Mouse (Mus musculus): Measurements from ENCODE around the gene Nfia. TPM values are rescaled to one million over a fixed set of nuclear protein-coding genes. Genes with fewer than 3 reads are reported as not detected.

Gene Nfia
- 14.4 and 19.6 TPM in 2 replicates for polyA plus RNA-seq (2016; fragmentation: Nextera tagmentation; extraction: Ambion mirVana)

DNA sequence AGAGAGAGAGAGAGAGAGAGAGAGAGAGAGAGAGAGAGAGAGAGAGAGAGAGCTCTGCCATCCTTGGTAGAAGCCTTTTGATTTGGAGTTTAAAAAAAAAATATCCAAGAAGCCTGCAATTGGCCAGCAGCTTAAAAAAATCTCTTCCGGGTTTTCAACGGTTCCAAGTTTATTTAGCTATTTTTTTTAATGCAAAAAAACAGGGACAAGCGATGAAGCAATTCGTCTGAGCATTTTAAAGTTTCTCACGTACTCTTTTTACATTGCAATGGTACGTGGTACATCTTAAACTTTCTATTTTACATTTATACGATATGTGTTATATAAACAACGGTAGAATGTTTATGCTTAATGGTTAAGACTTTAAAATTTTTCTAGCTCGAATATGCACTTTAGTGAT, at the start of gene Nfia:
Nfia (plus strand) TSS at position 94 of the 400 bp plus-strand sequence.
- Histone ChIP-seq H3K27me3 (ENCODE audit: insufficient read depth, poor library complexity, severe bottlenecking) (no peaks in the 10 kb centered on the region), H3K27ac (peak within 1 kb of the TSS; percentile 90), H3K9me3 (no peaks in the 10 kb centered on the region), H3K4me3 (peak within 1 kb of the TSS; percentile 61), H3K36me3 (no peaks in the 10 kb centered on the region), H3K4me1 (peaks cover 26% of the 10 kb centered on the region)
- DNase-seq (ENCODE audit: low spot score) = no peak
- under 1% methylated on average over 9 of the region's 9 CpGs for WGBS

DNA sequence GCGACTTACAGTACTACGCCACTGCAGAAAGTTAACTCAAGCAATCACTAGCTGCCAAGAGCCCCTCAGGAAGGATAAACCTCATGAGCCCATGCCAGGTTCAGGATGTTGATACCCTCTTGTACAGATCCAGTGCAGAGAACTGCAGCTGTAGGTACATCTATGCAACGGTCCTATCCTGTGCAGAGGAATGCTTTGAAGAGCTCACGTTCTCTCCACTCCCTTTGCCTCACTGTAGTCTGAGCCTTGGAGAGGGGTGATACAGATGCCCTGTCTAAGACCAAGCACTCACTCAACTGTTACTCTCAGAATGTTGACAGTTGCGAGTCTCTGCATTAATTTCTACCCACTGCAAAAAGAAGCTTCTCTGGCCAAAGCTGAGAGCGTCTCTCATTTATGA, 49.2 kb upstream of the Nfia start:
- H3K9me3 ChIP-seq = no peaks in the 10 kb centered on the region
- 83% methylated on average over 6 of the region's 6 CpGs for WGBS

DNA sequence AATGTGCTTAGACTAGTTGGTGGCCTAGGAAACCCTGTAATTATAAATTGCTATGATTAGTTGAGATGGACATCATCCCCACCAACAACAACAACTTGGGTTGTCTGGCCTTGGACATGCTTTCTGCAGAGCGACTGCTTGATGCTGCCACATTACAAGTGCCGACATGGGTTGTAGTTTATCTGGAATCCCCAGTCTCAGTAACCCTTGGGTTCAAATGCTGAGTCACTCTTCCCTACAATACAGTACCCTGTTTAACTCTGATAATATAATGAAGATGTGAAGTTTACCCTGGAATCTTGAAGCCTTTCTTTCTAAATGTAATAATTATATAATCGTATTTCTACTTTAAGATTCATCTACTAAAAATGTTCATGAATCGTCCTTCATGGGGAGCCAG, 44.0 kb upstream of the Nfia start:
- Histone ChIP-seq H3K4me3 (no peak overlapping the region), H3K36me3 (no peaks in the 10 kb centered on the region), H3K4me1 (no peaks in the 10 kb centered on the region), H3K27ac (no peak overlapping the region), H3K9me3 (no peaks in the 10 kb centered on the region), H3K27me3 (ENCODE audit: insufficient read depth, poor library complexity, severe bottlenecking) (no peaks in the 10 kb centered on the region)
- 84% methylated on average over 4 of the region's 4 CpGs for WGBS
- DNase-seq (ENCODE audit: low spot score) = no peak

More for the DNA sequence above, 49.2 kb upstream of the Nfia start:
- Histone ChIP-seq H3K4me3 (no peak overlapping the region), H3K36me3 (no peaks in the 10 kb centered on the region), H3K4me1 (no peaks in the 10 kb centered on the region), H3K27me3 (ENCODE audit: insufficient read depth, poor library complexity, severe bottlenecking) (no peaks in the 10 kb centered on the region), H3K27ac (no peak overlapping the region)
- peak; percentile 46 for DNase-seq (ENCODE audit: low spot score)

DNA sequence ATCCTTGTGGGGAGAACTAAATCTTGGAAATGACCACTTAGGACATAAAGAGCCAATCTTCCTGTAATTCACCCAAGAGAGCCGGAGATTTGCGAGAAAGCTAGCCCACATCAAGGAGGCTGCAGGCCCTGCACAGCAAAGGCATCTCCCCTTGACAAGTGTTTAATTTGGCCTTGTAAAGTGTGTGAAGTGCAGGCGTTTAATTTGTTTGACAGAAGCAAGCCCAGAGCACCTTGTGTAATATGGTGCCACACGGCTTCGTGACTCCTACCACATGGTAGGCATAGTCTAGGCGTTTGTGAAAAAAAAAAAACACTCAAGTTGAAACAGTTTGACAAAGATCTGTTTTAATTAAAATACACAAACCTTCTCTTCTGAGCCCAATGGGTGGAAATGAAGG, 42.5 kb upstream of the Nfia start:
- Histone ChIP-seq H3K4me3 (no peak overlapping the region), H3K27ac (no peak overlapping the region), H3K36me3 (no peaks in the 10 kb centered on the region), H3K27me3 (ENCODE audit: insufficient read depth, poor library complexity, severe bottlenecking) (no peaks in the 10 kb centered on the region), H3K4me1 (no peaks in the 10 kb centered on the region), H3K9me3 (no peaks in the 10 kb centered on the region)
- DNase-seq (ENCODE audit: low spot score) = peak; percentile 31
- WGBS = 80% methylated on average over 6 of the region's 6 CpGs

DNA sequence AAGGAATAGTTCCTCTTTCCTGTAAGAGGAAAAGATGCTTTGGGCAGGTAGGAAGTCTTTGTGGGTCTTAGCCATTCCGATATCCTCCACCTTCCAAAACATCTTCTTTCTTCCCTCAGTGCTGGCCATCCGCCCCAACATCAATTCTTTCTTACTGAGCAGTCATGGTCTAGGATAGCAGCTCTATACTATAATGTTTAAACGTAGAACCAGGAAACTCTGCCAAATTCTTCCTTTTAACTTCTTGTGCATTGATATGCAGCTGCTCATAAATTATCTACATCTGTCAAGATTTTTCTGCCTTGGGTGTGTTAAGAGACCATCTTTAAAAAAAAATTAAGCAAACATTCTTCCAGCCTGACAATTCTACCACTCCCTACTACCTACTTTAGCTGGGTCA, 42.1 kb upstream of the Nfia start:
- Histone ChIP-seq H3K27ac (no peak overlapping the region), H3K36me3 (no peaks in the 10 kb centered on the region), H3K9me3 (no peaks in the 10 kb centered on the region), H3K27me3 (ENCODE audit: insufficient read depth, poor library complexity, severe bottlenecking) (no peaks in the 10 kb centered on the region), H3K4me1 (no peaks in the 10 kb centered on the region), H3K4me3 (no peak overlapping the region)
- no peak for DNase-seq (ENCODE audit: low spot score)
- WGBS = 91% methylated on average over 3 of the region's 3 CpGs

DNA sequence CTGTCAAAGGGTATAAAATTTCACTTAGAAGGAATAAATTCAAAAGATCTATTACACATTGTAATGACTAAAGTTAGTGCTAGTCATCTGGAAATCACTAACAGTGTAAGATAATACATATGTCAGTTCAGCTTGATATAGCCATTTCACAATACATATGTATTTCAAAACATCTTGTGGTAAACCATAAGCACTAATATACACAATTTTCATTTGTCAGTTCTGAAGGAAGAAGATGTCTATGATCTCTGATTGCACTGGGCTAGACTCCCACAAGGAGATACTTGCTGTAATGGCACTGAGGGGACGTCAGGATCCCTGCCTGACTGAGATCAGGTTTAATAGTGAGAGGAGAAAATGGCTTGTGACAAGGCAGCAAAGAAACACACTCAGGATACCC, 39.1 kb upstream of the Nfia start:
- DNase-seq (ENCODE audit: low spot score) = no peak
- H3K36me3 ChIP-seq = no peaks in the 10 kb centered on the region
- H3K4me1 ChIP-seq = no peaks in the 10 kb centered on the region
- whole genome bisulfite sequencing = 40% methylated on average over 1 of the region's 1 CpGs
- no peaks in the 10 kb centered on the region for H3K27me3 ChIP-seq (ENCODE audit: insufficient read depth, poor library complexity, severe bottlenecking)
- no peaks in the 10 kb centered on the region for H3K9me3 ChIP-seq
- H3K4me3 ChIP-seq = no peak overlapping the region
- H3K27ac ChIP-seq = no peak overlapping the region

DNA sequence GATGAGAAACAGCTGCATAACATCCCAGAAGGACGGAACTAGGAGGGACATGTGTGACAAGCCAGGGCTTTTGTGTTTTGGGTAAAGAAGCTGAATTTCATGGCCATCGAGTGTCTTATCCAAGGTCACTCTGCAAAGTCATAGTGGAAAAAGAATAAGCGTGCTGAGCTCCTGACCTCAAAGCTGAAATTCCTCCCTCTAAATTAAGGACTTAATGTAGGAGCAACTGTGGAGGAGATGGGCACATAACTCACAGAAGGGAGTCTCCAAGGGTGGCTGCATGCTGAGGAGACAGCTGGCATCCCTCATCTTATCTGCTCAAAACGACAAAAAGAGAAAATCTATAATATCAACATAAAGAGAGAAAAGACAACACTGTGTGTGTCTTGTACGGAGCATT, 28.6 kb upstream of the Nfia start:
- H3K27ac ChIP-seq = no peak overlapping the region
- peaks cover 1% of the 10 kb centered on the region for H3K27me3 ChIP-seq (ENCODE audit: insufficient read depth, poor library complexity, severe bottlenecking)
- no peak for DNase-seq (ENCODE audit: low spot score)
- WGBS = 64% methylated on average over 5 of the region's 5 CpGs
- H3K4me1 ChIP-seq = peaks cover 10% of the 10 kb centered on the region; the same call in 1 of the 2 replicates
- no peaks in the 10 kb centered on the region for H3K36me3 ChIP-seq
- H3K9me3 ChIP-seq = no peaks in the 10 kb centered on the region
- no peak overlapping the region for H3K4me3 ChIP-seq

DNA sequence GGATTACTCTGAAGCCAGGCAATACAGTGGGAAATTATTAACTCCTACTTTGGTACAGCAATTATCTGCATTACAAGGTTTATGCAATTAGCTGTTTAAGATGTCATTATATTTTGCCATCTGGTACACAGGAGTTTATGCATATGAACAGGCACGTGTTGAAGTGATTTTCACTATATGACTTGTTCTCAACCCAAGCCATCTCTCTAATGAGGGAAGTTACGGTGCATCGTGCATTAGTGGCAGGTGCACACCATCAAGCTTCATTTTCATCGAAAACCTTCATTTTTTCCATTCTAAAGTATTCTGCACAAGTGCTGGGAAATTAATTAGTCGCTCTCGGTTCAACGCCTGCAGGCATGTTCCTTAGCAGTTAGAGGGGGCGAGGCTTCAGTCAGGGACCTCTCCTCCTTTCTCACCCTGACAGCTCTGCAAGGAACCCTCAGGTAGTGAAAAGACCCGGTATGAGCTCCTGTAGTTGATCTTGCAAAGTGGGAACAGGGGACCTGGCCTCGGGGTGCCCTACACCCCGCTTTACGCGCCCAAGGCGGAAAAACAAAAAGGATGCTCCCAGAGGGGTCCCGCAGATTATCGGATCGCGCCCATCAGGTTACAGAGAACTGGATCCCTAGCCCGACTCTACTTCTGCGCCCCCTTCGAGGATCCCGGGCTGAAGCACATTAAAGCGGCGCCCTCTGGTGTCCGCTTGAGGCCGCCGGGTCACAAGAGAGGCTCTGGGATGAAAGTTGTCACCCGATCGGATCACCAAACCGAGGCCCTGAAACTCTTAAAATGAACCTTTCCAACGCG, 27.0 kb upstream of the Nfia start:
- H3K36me3 ChIP-seq = no peaks in the 10 kb centered on the region
- peaks cover 10% of the 10 kb centered on the region; the same call in 1 of the 2 replicates for H3K4me1 ChIP-seq
- H3K27me3 ChIP-seq (ENCODE audit: insufficient read depth, poor library complexity, severe bottlenecking) = peaks cover 13% of the 10 kb centered on the region
- H3K9me3 ChIP-seq = no peaks in the 10 kb centered on the region
- H3K4me3 ChIP-seq = peak overlapping the region; percentile 62
- peak; percentile 83 for DNase-seq (ENCODE audit: low spot score)
- peak overlapping the region; percentile 75 for H3K27ac ChIP-seq
- 9% methylated on average over 32 of the region's 32 CpGs for WGBS

DNA sequence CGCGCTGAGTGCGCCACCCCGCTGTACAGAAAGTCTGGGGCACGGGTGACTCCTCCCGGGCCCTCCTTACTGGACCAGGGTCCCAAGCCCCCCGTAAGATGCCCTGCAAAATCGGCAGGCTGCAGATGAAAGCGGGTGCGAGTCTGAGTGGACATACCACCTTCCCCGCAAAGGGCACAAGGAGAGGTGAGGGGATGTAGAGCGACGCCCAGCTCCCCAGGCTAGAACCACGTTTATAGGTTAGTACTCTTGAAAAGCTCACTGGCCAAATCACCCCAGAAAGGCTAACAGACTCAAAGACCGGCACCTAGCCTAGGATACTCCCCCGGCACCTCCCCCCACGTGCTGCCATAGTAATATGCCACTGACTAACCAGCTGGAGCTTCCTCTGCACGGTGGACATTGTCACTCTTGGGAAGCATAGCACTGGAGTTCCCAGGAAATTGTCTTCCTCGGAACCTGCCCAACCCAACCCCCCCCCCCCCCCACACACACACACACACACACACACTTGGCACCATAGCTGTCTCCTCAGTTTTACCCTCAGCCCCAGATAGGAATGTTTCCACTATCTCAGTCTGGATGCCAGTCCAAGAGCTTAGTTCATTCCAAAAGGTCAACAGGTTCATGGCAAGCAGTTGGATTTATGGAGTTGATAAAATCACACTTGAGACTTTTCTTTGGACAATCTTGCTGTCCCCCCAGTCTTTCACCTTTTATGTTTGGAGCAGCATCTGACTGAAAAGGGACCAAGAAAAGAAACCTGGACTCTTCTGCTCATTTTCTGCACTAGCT, 26.2 kb upstream of the Nfia start:
- WGBS = 6% methylated on average over 19 of the region's 19 CpGs
- peak overlapping the region; percentile 62 for H3K4me3 ChIP-seq
- H3K36me3 ChIP-seq = no peaks in the 10 kb centered on the region
- H3K27me3 ChIP-seq (ENCODE audit: insufficient read depth, poor library complexity, severe bottlenecking) = peaks cover 13% of the 10 kb centered on the region
- no peak for DNase-seq (ENCODE audit: low spot score)
- peak overlapping the region; percentile 75 for H3K27ac ChIP-seq
- H3K9me3 ChIP-seq = no peaks in the 10 kb centered on the region
- peaks cover 16% of the 10 kb centered on the region for H3K4me1 ChIP-seq

DNA sequence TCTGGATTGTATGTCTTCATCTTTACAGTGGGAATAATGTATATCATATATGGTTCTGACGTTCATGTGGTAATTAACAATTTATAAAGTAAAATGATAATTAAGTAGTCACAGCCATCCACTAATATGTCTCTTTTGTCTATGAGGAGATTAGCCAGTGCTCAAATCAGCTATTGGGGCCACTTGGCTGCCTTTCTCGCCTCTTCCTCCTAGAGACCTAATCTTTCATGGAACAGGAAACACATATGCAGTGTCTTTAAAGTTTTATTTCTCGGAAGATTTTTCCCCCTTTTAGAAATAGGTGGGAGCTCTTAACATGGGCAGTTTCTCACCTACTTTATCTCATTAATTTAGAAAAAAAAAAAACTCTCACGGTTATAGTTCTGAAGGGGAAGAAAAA, 22.1 kb upstream of the Nfia start:
- no peak for DNase-seq (ENCODE audit: low spot score)
- H3K27ac ChIP-seq = no peak overlapping the region
- peaks cover 28% of the 10 kb centered on the region for H3K4me1 ChIP-seq
- 34% methylated on average over 4 of the region's 4 CpGs for WGBS
- peaks cover 43% of the 10 kb centered on the region for H3K27me3 ChIP-seq (ENCODE audit: insufficient read depth, poor library complexity, severe bottlenecking)
- H3K9me3 ChIP-seq = no peaks in the 10 kb centered on the region
- H3K36me3 ChIP-seq = no peaks in the 10 kb centered on the region
- no peak overlapping the region for H3K4me3 ChIP-seq

DNA sequence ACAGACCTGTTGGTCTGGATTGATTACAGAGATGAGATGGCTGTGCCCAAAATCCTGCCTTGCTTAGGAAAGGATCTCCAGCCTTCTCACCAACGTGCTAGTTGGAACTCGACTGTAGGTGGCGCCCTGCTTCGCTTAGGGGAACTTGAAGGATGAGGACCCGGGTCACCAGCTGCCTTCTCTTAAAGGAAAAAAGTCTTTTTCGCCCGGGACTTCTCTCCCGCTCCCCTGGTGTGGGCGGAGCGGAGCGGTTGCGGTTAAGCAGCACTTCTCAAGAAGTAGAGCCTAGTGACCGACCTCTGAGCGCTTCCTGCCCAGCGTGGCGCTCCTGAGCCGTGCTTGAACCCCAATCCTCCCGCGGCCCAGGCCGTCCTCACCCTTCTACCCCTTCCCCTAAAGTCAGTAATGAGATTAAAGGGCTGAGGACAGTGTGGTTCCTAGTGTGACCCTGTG, 21.5 kb upstream of the Nfia start:
- peak; percentile 92 for DNase-seq (ENCODE audit: low spot score)
- Histone ChIP-seq H3K4me1 (peaks cover 24% of the 10 kb centered on the region), H3K27me3 (ENCODE audit: insufficient read depth, poor library complexity, severe bottlenecking) (peaks cover 49% of the 10 kb centered on the region), H3K9me3 (no peaks in the 10 kb centered on the region), H3K4me3 (peak overlapping the region; percentile 67), H3K27ac (peak overlapping the region; percentile 90), H3K36me3 (no peaks in the 10 kb centered on the region)
- WGBS = under 1% methylated on average over 20 of the region's 20 CpGs

DNA sequence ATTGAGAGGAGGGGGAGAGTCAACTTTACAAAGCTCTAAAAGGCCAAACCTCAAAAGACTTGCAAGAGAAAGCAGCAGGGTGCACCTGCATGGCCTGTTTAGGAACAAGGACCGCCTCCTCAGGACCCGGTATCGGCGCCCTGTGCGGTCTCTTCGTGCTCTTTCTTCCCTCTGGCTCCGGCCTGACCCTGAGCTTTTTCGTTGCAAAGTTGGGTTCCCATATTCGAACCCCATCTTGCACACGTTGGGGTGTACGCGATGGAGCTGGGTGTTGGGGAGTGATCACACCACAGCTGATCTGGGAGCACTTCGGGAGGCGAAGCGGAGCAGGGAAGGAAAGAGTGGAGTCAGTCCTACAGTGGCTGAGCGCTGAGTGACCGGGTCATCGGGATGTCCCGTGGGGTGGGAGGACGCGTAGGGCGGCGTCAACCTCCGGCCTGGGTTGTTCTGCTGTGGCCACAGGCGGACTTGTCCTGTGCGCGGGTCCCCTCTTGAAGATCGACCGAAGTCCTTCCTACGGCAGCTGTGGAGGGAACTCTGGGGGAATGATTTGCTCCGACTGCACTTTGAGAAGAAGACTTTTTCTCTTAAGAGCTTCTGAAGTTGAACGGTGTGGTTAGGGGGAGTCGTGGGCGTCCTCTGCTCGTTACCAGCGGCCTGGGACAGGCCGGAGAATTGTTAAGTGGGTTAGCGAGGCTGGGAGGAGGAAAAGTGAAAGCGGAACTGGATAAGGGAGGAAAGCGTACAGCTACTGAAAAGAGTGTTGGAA, 20.9 kb upstream of the Nfia start:
- Histone ChIP-seq H3K4me1 (peaks cover 19% of the 10 kb centered on the region), H3K36me3 (no peaks in the 10 kb centered on the region), H3K9me3 (no peaks in the 10 kb centered on the region), H3K4me3 (peak overlapping the region; percentile 67), H3K27me3 (ENCODE audit: insufficient read depth, poor library complexity, severe bottlenecking) (peaks cover 55% of the 10 kb centered on the region), H3K27ac (peak overlapping the region; percentile 90)
- under 1% methylated on average over 40 of the region's 40 CpGs for WGBS
- peak; percentile 89 for DNase-seq (ENCODE audit: low spot score)
